Mouse (Mus musculus) T-helper 1 cell (primary cell): ENCODE measurements around the gene Htatip2.

Experiments used
- in situ Hi-C: fragments of 300-600 bp; cut with MboI, MseI; formaldehyde crosslinking; loops from one replicate; pipeline ENCODE4 v1.15.1; 2025; ENCODE audit warnings: high pct_unique_total_duplicates

Htatip2 gene

GRCm38 (mm10) chr7:49785141-49785540 is 26.2 kb downstream of the Htatip2 start:
- in situ Hi-C loops, result loop anchor here (5.0 kb wide), 1 partner anchor 137 kb away; no protein-coding TSS in a partner anchor

GRCm38 (mm10) chr7:49786618-49787382 is 27.9 kb downstream of the Htatip2 start:
- in situ Hi-C loops, result loop anchor here (5.0 kb wide), 1 partner anchor 136 kb away; no protein-coding TSS in a partner anchor

GRCm38 (mm10) chr7:49787383-49787645 is 28.4 kb downstream of the Htatip2 start:
- in situ Hi-C loops, result loop anchor here (5.0 kb wide), 1 partner anchor 135 kb away; no protein-coding TSS in a partner anchor

GRCm38 (mm10) chr7:49794304-49794703 is 35.4 kb downstream of the Htatip2 start:
- in situ Hi-C loops, result loop anchor here (5.0 kb wide), 1 partner anchor 33 kb away; no protein-coding TSS in a partner anchor

- in situ Hi-C loops, result no loop called here
Measured at GRCm38 (mm10) chr7:49797171-49797570, 38.3 kb downstream of the Htatip2 start.

GRCm38 (mm10) chr7:49803511-49803910 is 44.6 kb downstream of the Htatip2 start:
- in situ Hi-C loops, result no loop called here

GRCm38 (mm10) chr7:49804638-49805165 is 45.8 kb downstream of the Htatip2 start:
- in situ Hi-C loops, result no loop called here

- in situ Hi-C loops, result no loop called here
Measured at GRCm38 (mm10) chr7:49805618-49806017, 46.7 kb downstream of the Htatip2 start.

GRCm38 (mm10) chr7:49807093-49807682 is 48.3 kb downstream of the Htatip2 start:
- in situ Hi-C loops, result no loop called here

GRCm38 (mm10) chr7:49807846-49808622 is 49.1 kb downstream of the Htatip2 start:
- in situ Hi-C loops, result no loop called here

- in situ Hi-C loops, result no loop called here
Measured at GRCm38 (mm10) chr7:49809100-49809499, 50.2 kb downstream of the Htatip2 start.

GRCm38 (mm10) chr7:49809562-49809961 is 50.6 kb downstream of the Htatip2 start:
- in situ Hi-C loops, result no loop called here

- in situ Hi-C loops, result no loop called here
Measured at GRCm38 (mm10) chr7:49811346-49811745, 52.4 kb downstream of the Htatip2 start.

GRCm38 (mm10) chr7:49819393-49819792 is 60.5 kb downstream of the Htatip2 start:
- in situ Hi-C loops, result no loop called here

GRCm38 (mm10) chr7:49821370-49821769 is 62.5 kb downstream of the Htatip2 start:
- in situ Hi-C loops, result no loop called here

- in situ Hi-C loops, result no loop called here
Measured at GRCm38 (mm10) chr7:49822028-49822427, 63.1 kb downstream of the Htatip2 start.
